Mouse (Mus musculus): ENCODE measurements around the gene Ms4a7. TPM values are rescaled to one million over a fixed set of nuclear protein-coding genes. Genes with fewer than 3 reads are reported as not detected.
"Not testable (repeated sequence)": the region's sequence is repeated elsewhere in the genome, so short reads cannot be mapped to it uniquely, and the experiment has no call there.

Ms4a7 gene
- total and polyA plus RNA-seq, 3 experiments = 1.8 to 4.3 (median 3.2) TPM

- peak overlapping the region; percentile 9 for H3K4me2 ChIP-seq (ENCODE audit: insufficient read depth, low read depth, poor library complexity, severe bottlenecking)
- H3K36me3 ChIP-seq (replicated peaks in 1 of 2; ENCODE audit: control insufficient read depth in 1 of 2, insufficient read depth in 1 of 2, low read length in 1 of 2); H3K27ac ChIP-seq (ENCODE audit: insufficient read depth, low read depth); dilution Hi-C loops (cut with MboI; ENCODE audit: extremely low pct_ligation_motif_present, extremely low pct_unique_long_range_greater_than_20kb, low sequenced_read_pairs); H3K4me1 ChIP-seq (ENCODE audit: control insufficient read depth in 1 of 2, insufficient read depth in 2 of 2); H3K79me2 ChIP-seq (replicated peaks; ENCODE audit: control insufficient read depth, extremely low read depth, insufficient read depth, poor library complexity, severe bottlenecking); H3K27me3 ChIP-seq (replicated peaks); H3K9me3 ChIP-seq (replicated peaks; ENCODE audit: low read length); in situ Hi-C loops (cut with MboI; ENCODE audit: low pct_ligation_motif_present, low pct_unique_long_range_greater_than_20kb, low sequenced_read_pairs): not testable (repeated sequence)
- peak overlapping the region in 1 of 3 experiments; percentile 15 for H3K4me3 ChIP-seq (replicated peaks in 1 of 3; ENCODE audit: low read depth in 2 of 3, low read length in 2 of 3, poor library complexity in 1 of 3)
- DNase-seq (ENCODE audit: extremely low read depth) = peak; percentile 21
- H3K9ac ChIP-seq (ENCODE audit: insufficient read depth, low read depth) = peak overlapping the region; percentile 43; the same call in 1 of the 2 replicates
- 0 out of 2 replicates have a peak, but pooled peaks have one; percentile 14 for TF ChIP-seq RCOR1 (conservative IDR thresholded peaks at IDR 0.05; ENCODE audit: low read depth, low read length)
Observed at GRCm38 (mm10) chr19:11293616-11294015, 42.3 kb downstream of the Ms4a7 start.

DNA sequence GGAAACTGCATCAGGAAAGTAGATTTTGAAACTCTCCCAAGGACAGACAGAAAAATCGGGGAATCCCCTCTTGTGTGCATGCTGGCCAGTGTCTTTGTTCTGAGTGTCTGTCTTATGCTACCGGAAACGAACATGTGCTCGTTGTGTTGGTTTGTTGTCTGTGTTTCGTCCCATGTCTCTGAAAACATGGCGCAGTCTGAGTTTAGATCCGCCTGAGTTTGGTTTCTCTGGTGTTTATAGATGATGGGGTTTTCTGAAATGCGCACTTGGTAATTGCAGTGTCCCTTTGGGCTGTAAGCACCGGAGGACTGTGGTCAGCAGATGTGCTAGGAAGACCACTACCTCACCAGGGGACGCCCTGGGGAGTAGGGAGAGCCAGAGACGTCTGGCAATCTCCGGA, 43.0 kb downstream of the Ms4a7 start:
- no peaks in the 10 kb centered on the region for H3K27me3 ChIP-seq (replicated peaks)
- H3K27ac ChIP-seq (ENCODE audit: insufficient read depth, low read depth) = peak overlapping the region; percentile 47
- peak overlapping the region; percentile 23 for H3K9ac ChIP-seq (ENCODE audit: insufficient read depth, low read depth)
- in situ Hi-C loops (cut with MboI; ENCODE audit: low pct_ligation_motif_present, low pct_unique_long_range_greater_than_20kb, low sequenced_read_pairs) = no loop called here
- no peaks in the 10 kb centered on the region for H3K9me3 ChIP-seq (replicated peaks; ENCODE audit: low read length)
- no peaks in the 10 kb centered on the region for H3K79me2 ChIP-seq (replicated peaks; ENCODE audit: control insufficient read depth, extremely low read depth, insufficient read depth, poor library complexity, severe bottlenecking)
- peak; percentile 64 for DNase-seq (ENCODE audit: extremely low read depth)
- no peaks in the 10 kb centered on the region for H3K36me3 ChIP-seq (replicated peaks in 1 of 2; ENCODE audit: control insufficient read depth in 1 of 2, insufficient read depth in 1 of 2, low read length in 1 of 2)
- peak overlapping the region; percentile 9 for H3K4me2 ChIP-seq (ENCODE audit: insufficient read depth, low read depth, poor library complexity, severe bottlenecking)
- dilution Hi-C loops (cut with MboI; ENCODE audit: extremely low pct_ligation_motif_present, extremely low pct_unique_long_range_greater_than_20kb, low sequenced_read_pairs) = no loop called here
- TF ChIP-seq BHLHE40 (IDR thresholded peaks at IDR 0.05; ENCODE audit: low read depth, low read length) (peak; percentile 53; the same call in 1 of the 2 replicates), HCFC1 (IDR thresholded peaks at IDR 0.05; ENCODE audit: low read depth, low read length) (no peak), MYC (IDR thresholded peaks at IDR 0.05; ENCODE audit: low read depth, low read length) (peak; percentile 88), MAX (IDR thresholded peaks at IDR 0.05; ENCODE audit: low read length) (peak; percentile 76), ETS1 (conservative IDR thresholded peaks at IDR 0.05; ENCODE audit: low read depth, low read length) (peak; percentile 7; the same call in 1 of the 2 replicates), E2F4 (IDR thresholded peaks at IDR 0.05; ENCODE audit: insufficient replicate concordance, low read depth, low read length) (no peak), IRF4 (IDR thresholded peaks at IDR 0.05; ENCODE audit: low read depth, low read length) (0 out of 2 replicates have a peak, but pooled peaks have one; percentile 4), MXI1 (IDR thresholded peaks at IDR 0.05; ENCODE audit: low read depth, low read length) (peak; percentile 80; the same call in 1 of the 2 replicates), POLR2A (IDR thresholded peaks at IDR 0.05; ENCODE audit: low read depth, low read length) (0 out of 2 replicates have a peak, but pooled peaks have one; percentile 23)
- H3K4me3 ChIP-seq (replicated peaks in 1 of 3; ENCODE audit: low read depth in 2 of 3, low read length in 2 of 3, poor library complexity in 1 of 3) = peak overlapping the region; percentile 47 to 61 (median 48)
- H3K4me1 ChIP-seq (ENCODE audit: control insufficient read depth in 1 of 2, insufficient read depth in 2 of 2) = peaks cover 2 to 6% of the 10 kb centered on the region in 2 experiments; a peak in 2 of 4 replicates

GRCm38 (mm10) chr19:11283773-11284172, 52.2 kb downstream of the Ms4a7 start, which contains the start of gene Ms4a5:
Gene Ms4a5, minus strand, starts transcription at chr19:11283873.
- no peaks in the 10 kb centered on the region for H3K79me2 ChIP-seq (replicated peaks; ENCODE audit: control insufficient read depth, extremely low read depth, insufficient read depth, poor library complexity, severe bottlenecking)
- no peaks in the 10 kb centered on the region for H3K9me3 ChIP-seq (replicated peaks; ENCODE audit: low read length)
- dilution Hi-C loops (cut with MboI; ENCODE audit: extremely low pct_ligation_motif_present, extremely low pct_unique_long_range_greater_than_20kb, low sequenced_read_pairs) = no loop called here
- no peak within 1 kb of the TSS for H3K4me2 ChIP-seq (ENCODE audit: insufficient read depth, low read depth, poor library complexity, severe bottlenecking)
- H3K4me1 ChIP-seq (ENCODE audit: control insufficient read depth in 1 of 2, insufficient read depth in 2 of 2) = peaks cover 0 to 3% of the 10 kb centered on the region in 2 experiments; a peak in 1 of 4 replicates
- H3K27ac ChIP-seq (ENCODE audit: insufficient read depth, low read depth) = no peak within 1 kb of the TSS
- H3K27me3 ChIP-seq (replicated peaks) = no peaks in the 10 kb centered on the region
- in situ Hi-C loops (cut with MboI; ENCODE audit: low pct_ligation_motif_present, low pct_unique_long_range_greater_than_20kb, low sequenced_read_pairs) = no loop called here
- no peaks in the 10 kb centered on the region for H3K36me3 ChIP-seq (replicated peaks in 1 of 2; ENCODE audit: control insufficient read depth in 1 of 2, insufficient read depth in 1 of 2, low read length in 1 of 2)
- TF ChIP-seq MAFK (IDR thresholded peaks at IDR 0.05; ENCODE audit: insufficient replicate concordance, low read length) = no peak
- no peak for TF ChIP-seq NELFE (IDR thresholded peaks at IDR 0.05; ENCODE audit: low read depth, low read length)
- no peak for TF ChIP-seq IRF4 (IDR thresholded peaks at IDR 0.05; ENCODE audit: low read depth, low read length)
- no peak for TF ChIP-seq USF1 (IDR thresholded peaks at IDR 0.05; ENCODE audit: low read depth, low read length)
- no peak for TF ChIP-seq MEF2A (IDR thresholded peaks at IDR 0.05; ENCODE audit: borderline replicate concordance, low read depth, low read length)
- TF ChIP-seq TCF12 (IDR thresholded peaks at IDR 0.05; ENCODE audit: low read depth, low read length) = no peak
- no peak for TF ChIP-seq SIN3A (IDR thresholded peaks at IDR 0.05; ENCODE audit: low read length)
- no peak for TF ChIP-seq MXI1 (IDR thresholded peaks at IDR 0.05; ENCODE audit: low read depth, low read length)
- no peak within 1 kb of the TSS for H3K4me3 ChIP-seq (replicated peaks in 1 of 3; ENCODE audit: low read depth in 2 of 3, low read length in 2 of 3, poor library complexity in 1 of 3)
- H3K9ac ChIP-seq (ENCODE audit: insufficient read depth, low read depth) = no peak within 1 kb of the TSS
- DNase-seq (ENCODE audit: extremely low read depth) = no peak
